ENCODE assay signal across 18 mouse cellular contexts in genomic region chr8:108943132-108943531, GRCm38 (mm10).
DNase-seq lines count a peak whose midpoint lies in the region; ATAC-seq and TF ChIP-seq lines count a peak whose summit lies in the region.
"Had no signal": no experiment of that assay in that cellular context is flagged by ENCODE, and none has a peak within 500 bp of the region (broad histone marks: within the 10 kb centered on the region; RNA-seq: fewer than 3 reads in every experiment).

No protein-coding gene starts in this region.

- no peak overlapping the region for H3K4me2 ChIP-seq in embryonic facial prominence, embryonic 11.5 days (ENCODE audit: low read depth, low read length)
- no peak overlapping the region for H3K4me2 ChIP-seq in limb, embryonic 14.5 days (replicated peaks; ENCODE audit: low read depth, low read length, severe bottlenecking)
- no peak overlapping the region for H3K4me2 ChIP-seq in stomach, postnatal 0 days (replicated peaks; ENCODE audit: low read depth)

- WGBS in embryonic facial prominence, embryonic 11.5 days = 76% methylated on average over 11 of the region's 11 CpGs
- WGBS in embryonic facial prominence, embryonic 10.5 days = 78% methylated on average over 11 of the region's 11 CpGs
- WGBS in hindbrain, embryonic 10.5 days = 76% methylated on average over 11 of the region's 11 CpGs
- WGBS in limb, embryonic 14.5 days = 68% methylated on average over 11 of the region's 11 CpGs
- WGBS in stomach, postnatal 0 days = 78% methylated on average over 11 of the region's 11 CpGs

- H3K4me3 ChIP-seq in embryonic facial prominence, embryonic 11.5 days (ENCODE audit: low read depth, low read length) = no peak overlapping the region
- no peak overlapping the region for H3K4me3 ChIP-seq in embryonic facial prominence, embryonic 10.5 days
- no peak overlapping the region for H3K4me3 ChIP-seq in hindbrain, embryonic 10.5 days
- no peak overlapping the region for H3K4me3 ChIP-seq in limb, embryonic 14.5 days (replicated peaks; ENCODE audit: low read length)
- no peak overlapping the region for H3K4me3 ChIP-seq in stomach, postnatal 0 days (ENCODE audit: low read depth, low read length)
- H3K4me3 ChIP-seq: heart, embryonic 10.5 days; layer of hippocampus, adult 2 months had no signal

- H3K9me3 ChIP-seq in embryonic facial prominence, embryonic 11.5 days (replicated peaks; ENCODE audit: control insufficient read depth, low read length) = no peaks in the 10 kb centered on the region
- H3K9me3 ChIP-seq in embryonic facial prominence, embryonic 10.5 days = peaks cover 15% of the 10 kb centered on the region; the same call in 1 of the 2 replicates
- peaks cover 21% of the 10 kb centered on the region for H3K9me3 ChIP-seq in hindbrain, embryonic 10.5 days
- H3K9me3 ChIP-seq in limb, embryonic 14.5 days (ENCODE audit: control insufficient read depth, low read length) = 0 out of 2 replicates have a peak, but pooled peaks cover 2% of the 10 kb centered on the region
- 0 out of 2 replicates have a peak, but pooled peaks cover 10% of the 10 kb centered on the region for H3K9me3 ChIP-seq in stomach, postnatal 0 days (ENCODE audit: control insufficient read depth, low read length)
- H3K9me3 ChIP-seq: heart, embryonic 10.5 days had no signal

- TF ChIP-seq POLR2A in brain, embryonic 14.5 days (IDR thresholded peaks at IDR 0.05; ENCODE audit: borderline replicate concordance, extremely low read depth, insufficient read depth, insufficient read length, poor library complexity, severe bottlenecking) = no peak
- TF ChIP-seq POLR2A in limb, embryonic 14.5 days (IDR thresholded peaks at IDR 0.05; ENCODE audit: borderline replicate concordance, extremely low read depth, insufficient read depth, insufficient read length) = no peak

- H3K4me1 ChIP-seq in embryonic facial prominence, embryonic 11.5 days (ENCODE audit: control insufficient read depth, insufficient read depth, low read length) = no peaks in the 10 kb centered on the region
- H3K4me1 ChIP-seq in embryonic facial prominence, embryonic 10.5 days = peaks cover 19% of the 10 kb centered on the region
- H3K4me1 ChIP-seq in hindbrain, embryonic 10.5 days (replicated peaks) = peaks cover 33% of the 10 kb centered on the region
- H3K4me1 ChIP-seq in limb, embryonic 14.5 days (ENCODE audit: control insufficient read depth, insufficient read depth, low read length) = peaks cover 13% of the 10 kb centered on the region
- H3K4me1 ChIP-seq in stomach, postnatal 0 days (replicated peaks; ENCODE audit: control insufficient read depth, insufficient read depth) = no peaks in the 10 kb centered on the region

- H3K9ac ChIP-seq in embryonic facial prominence, embryonic 11.5 days (replicated peaks; ENCODE audit: low read length) = no peak overlapping the region
- no peak overlapping the region for H3K9ac ChIP-seq in limb, embryonic 14.5 days (ENCODE audit: low read depth, low read length, severe bottlenecking)
- H3K9ac ChIP-seq in stomach, postnatal 0 days (ENCODE audit: low read length) = no peak overlapping the region

- TF ChIP-seq EP300 in stomach, postnatal 0 days (optimal IDR thresholded peaks at IDR 0.05) = no peak

- intact Hi-C loops in heart, postnatal 14 days (cut with DNase I) = no loop called here

- peaks cover 23% of the 10 kb centered on the region for H3K36me3 ChIP-seq in embryonic facial prominence, embryonic 11.5 days (replicated peaks; ENCODE audit: control insufficient read depth, insufficient read depth, low read depth, low read length)
- peaks cover 89% of the 10 kb centered on the region for H3K36me3 ChIP-seq in embryonic facial prominence, embryonic 10.5 days (replicated peaks)
- peaks cover 81% of the 10 kb centered on the region for H3K36me3 ChIP-seq in hindbrain, embryonic 10.5 days
- peaks cover 72% of the 10 kb centered on the region for H3K36me3 ChIP-seq in limb, embryonic 14.5 days (ENCODE audit: control insufficient read depth, insufficient read depth, low read length)
- H3K36me3 ChIP-seq in stomach, postnatal 0 days (ENCODE audit: control insufficient read depth, insufficient read depth, low read length) = peaks cover 29% of the 10 kb centered on the region

- no peak for DNase-seq in embryonic facial prominence, embryonic 11.5 days (ENCODE audit: low spot score)
- DNase-seq in embryonic facial prominence, embryonic 10.5 days (ENCODE audit: low spot score) = no peak
- DNase-seq in brain, embryonic 14.5 days (ENCODE audit: low read depth) = peak; percentile 69
- DNase-seq in hindbrain, embryonic 10.5 days (ENCODE audit: low spot score) = no peak
- DNase-seq in limb, embryonic 14.5 days (ENCODE audit: low spot score) = peak; percentile 29
- DNase-seq in layer of hippocampus, adult 9-11 months = no peak
- no peak for DNase-seq in heart, postnatal 14 days
- DNase-seq in stomach, postnatal 0 days (ENCODE audit: low spot score) = no peak
- DNase-seq: cerebellum, postnatal 10 days; gastrocnemius, postnatal 36 days; kidney, adult 18-20 months; kidney, postnatal 10 days; liver; lung, adult 18-20 months; lung, postnatal 36 days; thymus, adult 18-20 months had no signal

- H3K27me3 ChIP-seq in embryonic facial prominence, embryonic 11.5 days (ENCODE audit: control insufficient read depth, insufficient read depth, low read length) = no peaks in the 10 kb centered on the region
- H3K27me3 ChIP-seq in embryonic facial prominence, embryonic 10.5 days (replicated peaks; ENCODE audit: low read depth, poor library complexity, severe bottlenecking) = no peaks in the 10 kb centered on the region
- H3K27me3 ChIP-seq in hindbrain, embryonic 10.5 days (ENCODE audit: insufficient read depth, poor library complexity, severe bottlenecking) = no peaks in the 10 kb centered on the region
- H3K27me3 ChIP-seq in limb, embryonic 14.5 days (ENCODE audit: control insufficient read depth, insufficient read depth, low read length) = no peaks in the 10 kb centered on the region
- H3K27me3 ChIP-seq in stomach, postnatal 0 days (ENCODE audit: control insufficient read depth, insufficient read depth, low read length) = no peaks in the 10 kb centered on the region

- TF ChIP-seq CTCF in brain, embryonic 14.5 days (IDR thresholded peaks at IDR 0.05; ENCODE audit: borderline replicate concordance, extremely low read depth, insufficient read depth, insufficient read length) = no peak
- no peak for TF ChIP-seq CTCF in stomach, postnatal 0 days (IDR thresholded peaks at IDR 0.05; ENCODE audit: low read depth)

- no peak overlapping the region for H3K27ac ChIP-seq in embryonic facial prominence, embryonic 11.5 days (replicated peaks; ENCODE audit: low read depth, low read length)
- no peak overlapping the region; the same call in 1 of the 2 replicates for H3K27ac ChIP-seq in embryonic facial prominence, embryonic 10.5 days (replicated peaks)
- H3K27ac ChIP-seq in hindbrain, embryonic 10.5 days = peak overlapping the region; percentile 56; the same call in 1 of the 2 replicates
- no peak overlapping the region; the same call in 1 of the 2 replicates for H3K27ac ChIP-seq in limb, embryonic 14.5 days (replicated peaks; ENCODE audit: low read depth, low read length)
- no peak overlapping the region for H3K27ac ChIP-seq in stomach, postnatal 0 days (replicated peaks)
- H3K27ac ChIP-seq: heart, embryonic 10.5 days; layer of hippocampus, adult 2 months had no signal

- ATAC-seq in embryonic facial prominence, embryonic 11.5 days (replicated peaks; ENCODE audit: insufficient number of reproducible peaks, low FRiP score, low TSS enrichment, low read depth) = 0 out of 2 replicates have a peak, but pooled peaks have one; percentile 21
- ATAC-seq in limb, embryonic 14.5 days (ENCODE audit: low FRiP score, low read depth) = peak; percentile 60; the same call in 1 of the 2 replicates
- no peak for ATAC-seq in stomach, postnatal 0 days (ENCODE audit: low FRiP score, low TSS enrichment)

Comparison
In these comparisons a context has a peak if more than half of its experiments do, and no peak if none do; other contexts are left out.
1. DNase-seq: peak in brain, embryonic 14.5 days (single experiment) and limb, embryonic 14.5 days (single experiment); none in embryonic facial prominence, embryonic 11.5 days (single experiment), embryonic facial prominence, embryonic 10.5 days (single experiment), hindbrain, embryonic 10.5 days (single experiment), layer of hippocampus, adult 9-11 months (single experiment), heart, postnatal 14 days (0 of 2) and stomach, postnatal 0 days (single experiment).